Mouse (Mus musculus) E14TG2a.4 (cell line): Measurements from ENCODE around the gene Fnip2.

Source experiments
- H3K27me3 ChIP-seq: 2 replicates; pipeline ENCODE4 v1.6.1; 2014; ENCODE audit warnings: low read length, control low read depth; ENCODE audit not compliant: insufficient read depth
- H3K36me3 ChIP-seq: 2 replicates; pipeline ENCODE4 v1.6.1; 2014; ENCODE audit warnings: low read length, control low read depth; ENCODE audit not compliant: insufficient read depth
- H3K4me1 ChIP-seq: replicated peaks from 2 replicates; pipeline ENCODE4 v1.6.1; 2014; ENCODE audit warnings: low read depth, low read length, control low read depth
- H3K4me3 ChIP-seq: replicated peaks from 2 replicates; pipeline ENCODE4 v1.5.1; 2014; ENCODE audit warnings: mild to moderate bottlenecking, low read length
- H3K9me3 ChIP-seq: 2 replicates; pipeline ENCODE4 v1.6.1; 2014; ENCODE audit warnings: low read length, control low read depth
- CTCF ChIP-seq: conservative IDR thresholded peaks from 2 replicates; pipeline ENCODE4 v1.5.1; 2014; ENCODE audit warnings: low read length
- NANOG ChIP-seq: IDR thresholded peaks from 2 replicates; pipeline ENCODE4 v1.6.1; 2014; ENCODE audit warnings: borderline replicate concordance, low read length, mixed read lengths
- POU5F1 ChIP-seq: IDR thresholded peaks from 2 replicates; pipeline ENCODE4 v1.6.1; 2014; ENCODE audit warnings: low read length, borderline replicate concordance

Gene Fnip2

GRCm38 (mm10) chr3:79488025-79488424 is 79.6 kb downstream of the Fnip2 start:
- TF ChIP-seq CTCF: no peak
- TF ChIP-seq NANOG: no peak
- no peak for TF ChIP-seq POU5F1
- H3K4me3 ChIP-seq: no peak overlapping the region
- peaks cover 9% of the 10 kb centered on the region; the same call in 1 of the 2 replicates for H3K4me1 ChIP-seq
- no peaks in the 10 kb centered on the region for H3K27me3 ChIP-seq
- H3K36me3 ChIP-seq: peaks cover 91% of the 10 kb centered on the region
- H3K9me3 ChIP-seq: no peaks in the 10 kb centered on the region

- H3K4me1 ChIP-seq: peaks cover 23% of the 10 kb centered on the region
- H3K36me3 ChIP-seq: peaks cover 88% of the 10 kb centered on the region
- H3K4me3 ChIP-seq: no peak overlapping the region
- H3K9me3 ChIP-seq: no peaks in the 10 kb centered on the region
- no peak for TF ChIP-seq NANOG
- TF ChIP-seq POU5F1: no peak
- TF ChIP-seq CTCF: no peak
- no peaks in the 10 kb centered on the region for H3K27me3 ChIP-seq
Measured at GRCm38 (mm10) chr3:79484286-79485063, 83.1 kb downstream of the Fnip2 start.

- Histone ChIP-seq H3K4me3 (no peak overlapping the region), H3K4me1 (peaks cover 19% of the 10 kb centered on the region), H3K27me3 (no peaks in the 10 kb centered on the region), H3K9me3 (no peaks in the 10 kb centered on the region), H3K36me3 (peaks cover 85% of the 10 kb centered on the region)
- TF ChIP-seq POU5F1: no peak
- TF ChIP-seq NANOG: no peak
- no peak for TF ChIP-seq CTCF
Measured at GRCm38 (mm10) chr3:79478880-79479279, 88.7 kb downstream of the Fnip2 start.

- Histone ChIP-seq H3K36me3 (peaks cover 80% of the 10 kb centered on the region), H3K4me1 (peaks cover 24% of the 10 kb centered on the region), H3K27me3 (no peaks in the 10 kb centered on the region), H3K9me3 (no peaks in the 10 kb centered on the region), H3K4me3 (no peak overlapping the region)
- TF ChIP-seq POU5F1 (no peak), CTCF (no peak), NANOG (no peak)
Measured at GRCm38 (mm10) chr3:79478400-79478799, 89.2 kb downstream of the Fnip2 start.

- Histone ChIP-seq H3K36me3 (peaks cover 71% of the 10 kb centered on the region), H3K4me1 (peaks cover 28% of the 10 kb centered on the region), H3K9me3 (no peaks in the 10 kb centered on the region), H3K27me3 (no peaks in the 10 kb centered on the region), H3K4me3 (no peak overlapping the region)
- TF ChIP-seq CTCF: no peak
- no peak for TF ChIP-seq POU5F1
- TF ChIP-seq NANOG: no peak
Measured at GRCm38 (mm10) chr3:79475980-79476379, 91.6 kb downstream of the Fnip2 start.

- Histone ChIP-seq H3K4me1 (peaks cover 22% of the 10 kb centered on the region), H3K9me3 (no peaks in the 10 kb centered on the region), H3K36me3 (peaks cover 66% of the 10 kb centered on the region), H3K4me3 (no peak overlapping the region), H3K27me3 (no peaks in the 10 kb centered on the region)
- TF ChIP-seq CTCF: no peak
- TF ChIP-seq NANOG: no peak
- no peak for TF ChIP-seq POU5F1
Measured at GRCm38 (mm10) chr3:79474911-79475310, 92.7 kb downstream of the Fnip2 start.

- Histone ChIP-seq H3K9me3 (no peaks in the 10 kb centered on the region), H3K4me3 (no peak overlapping the region), H3K27me3 (no peaks in the 10 kb centered on the region), H3K36me3 (peaks cover 55% of the 10 kb centered on the region), H3K4me1 (peaks cover 22% of the 10 kb centered on the region)
- TF ChIP-seq POU5F1: no peak
- no peak for TF ChIP-seq CTCF
- no peak for TF ChIP-seq NANOG
Measured at GRCm38 (mm10) chr3:79472362-79472761, 95.2 kb downstream of the Fnip2 start.

GRCm38 (mm10) chr3:79469440-79469839 is 98.2 kb downstream of the Fnip2 start:
- no peaks in the 10 kb centered on the region for H3K9me3 ChIP-seq
- H3K4me1 ChIP-seq: peaks cover 22% of the 10 kb centered on the region
- no peak for TF ChIP-seq CTCF
- TF ChIP-seq NANOG: no peak
- TF ChIP-seq POU5F1: no peak
- H3K27me3 ChIP-seq: no peaks in the 10 kb centered on the region
- peaks cover 49% of the 10 kb centered on the region for H3K36me3 ChIP-seq
- H3K4me3 ChIP-seq: no peak overlapping the region

- no peaks in the 10 kb centered on the region for H3K9me3 ChIP-seq
- TF ChIP-seq NANOG: no peak
- no peak for TF ChIP-seq CTCF
- no peak for TF ChIP-seq POU5F1
- H3K27me3 ChIP-seq: no peaks in the 10 kb centered on the region
- peaks cover 59% of the 10 kb centered on the region for H3K36me3 ChIP-seq
- no peak overlapping the region for H3K4me3 ChIP-seq
- H3K4me1 ChIP-seq: no peaks in the 10 kb centered on the region
Measured at GRCm38 (mm10) chr3:79458651-79459275, 108.8 kb downstream of the Fnip2 start.
